Mouse (Mus musculus) embryonic facial prominence, embryonic 15.5 days (tissue): ENCODE results near the gene Mcemp1. TPM values are rescaled to one million over a fixed set of nuclear protein-coding genes. Genes with fewer than 3 reads are reported as not detected.

ENCODE experiments used
- ATAC-seq: fragments of 200-750 bp; cut with Nextera tagmentation; 2 replicates; pipeline ENCODE4 v1.8.0; 2017; ENCODE audit warnings: low read depth, moderate TSS enrichment; ENCODE audit not compliant: insufficient number of reproducible peaks, low FRiP score, low TSS enrichment
- H3K27ac ChIP-seq: fragments of 300-500 bp; sonication (generic); replicated peaks from 2 replicates; pipeline ENCODE4 v1.5.1; 2015; ENCODE audit warnings: mild to moderate bottlenecking, inconsistent platforms
- H3K27me3 ChIP-seq: fragments of 300-500 bp; sonication (generic); 2 replicates; pipeline ENCODE4 v1.6.1; 2015; ENCODE audit warnings: inconsistent platforms
- H3K36me3 ChIP-seq: fragments of 300-500 bp; sonication (generic); 2 replicates; pipeline ENCODE4 v1.6.1; 2015; ENCODE audit warnings: mild to moderate bottlenecking, inconsistent platforms
- H3K4me1 ChIP-seq: fragments of 300-500 bp; sonication (generic); 2 replicates; pipeline ENCODE4 v1.6.1; 2015; ENCODE audit warnings: inconsistent platforms
- H3K4me2 ChIP-seq: fragments of 300-500 bp; sonication (generic); replicated peaks from 2 replicates; pipeline ENCODE4 v1.6.1; 2015; ENCODE audit warnings: mild to moderate bottlenecking, inconsistent platforms
- H3K4me3 ChIP-seq: fragments of 300-500 bp; sonication (generic); replicated peaks from 2 replicates; pipeline ENCODE4 v1.5.1; 2015; ENCODE audit warnings: mild to moderate bottlenecking, inconsistent platforms
- H3K9ac ChIP-seq: fragments of 300-500 bp; sonication (generic); 2 replicates; pipeline ENCODE4 v1.6.1; 2015; ENCODE audit warnings: inconsistent platforms
- H3K9me3 ChIP-seq: fragments of 300-500 bp; sonication (generic); replicated peaks from 2 replicates; pipeline ENCODE4 v1.6.1; 2016; ENCODE audit warnings: inconsistent platforms
- WGBS: fragments of 180-500 bp; shearing (Covaris S2); methylation state at CpG from one replicate; pipeline ENCODE4 v1.1.7; 2015; 5-methylcytosine and 5-hydroxymethylcytosine counted together
- polyA plus RNA-seq: library from polyadenylated mRNA; unstranded; fragments of >200 nt; fragmentation: Nextera tagmentation; extraction: Ambion mirVana; gene quantifications from 2 replicates; pipeline ENCODE4 v1.2.1, GENCODE M21; 2015

The Mcemp1 gene
- polyA plus RNA-seq, 1 experiment from 2014 or later, result 0.28 TPM

DNA sequence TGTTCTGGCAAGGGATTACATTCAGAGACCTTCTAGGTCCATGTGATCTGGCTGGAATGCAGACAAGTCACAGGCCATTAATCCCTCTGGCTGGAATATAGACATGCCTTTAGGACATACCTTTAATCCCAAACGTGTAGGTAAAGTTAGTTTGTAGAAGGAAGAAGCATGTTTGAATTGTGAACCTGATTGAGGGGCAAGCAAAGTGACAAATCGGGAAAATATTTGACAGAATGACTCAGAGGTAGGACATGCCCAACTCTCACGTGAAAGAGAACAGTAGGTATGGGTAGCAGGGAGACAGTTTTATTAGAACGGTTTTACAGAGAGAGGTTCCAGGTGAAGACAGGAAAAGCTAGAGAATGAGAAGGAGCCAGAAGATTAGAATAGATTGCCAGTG lies 18.0 kb upstream of the Mcemp1 start:
- Histone ChIP-seq H3K4me3 (no peak overlapping the region), H3K36me3 (no peaks in the 10 kb centered on the region), H3K9ac (no peak overlapping the region), H3K9me3 (no peaks in the 10 kb centered on the region), H3K27ac (no peak overlapping the region), H3K4me2 (no peak overlapping the region), H3K4me1 (no peaks in the 10 kb centered on the region), H3K27me3 (no peaks in the 10 kb centered on the region)
- no peak for ATAC-seq
- 57% methylated on average over 4 of the region's 4 CpGs for WGBS

GRCm38 (mm10) chr8:3648268-3648667 lies 17.3 kb upstream of the Mcemp1 start:
- no peaks in the 10 kb centered on the region for H3K9me3 ChIP-seq
- H3K27me3 ChIP-seq, result no peaks in the 10 kb centered on the region
- H3K9ac ChIP-seq, result no peak overlapping the region
- ATAC-seq, result no peak
- no peaks in the 10 kb centered on the region for H3K36me3 ChIP-seq
- no peak overlapping the region for H3K4me2 ChIP-seq
- WGBS, result 66% methylated on average over 2 of the region's 2 CpGs
- H3K4me1 ChIP-seq, result no peaks in the 10 kb centered on the region
- no peak overlapping the region for H3K27ac ChIP-seq
- no peak overlapping the region for H3K4me3 ChIP-seq

- no peak overlapping the region for H3K4me2 ChIP-seq
- H3K36me3 ChIP-seq, result no peaks in the 10 kb centered on the region
- WGBS, result 39% methylated on average over 1 of the region's 1 CpGs
- no peaks in the 10 kb centered on the region for H3K4me1 ChIP-seq
- H3K27me3 ChIP-seq, result no peaks in the 10 kb centered on the region
- no peak overlapping the region for H3K9ac ChIP-seq
- no peak overlapping the region for H3K27ac ChIP-seq
- no peaks in the 10 kb centered on the region for H3K9me3 ChIP-seq
- no peak for ATAC-seq
- no peak overlapping the region for H3K4me3 ChIP-seq
These were observed 16.6 kb upstream of the Mcemp1 start for GRCm38 (mm10) chr8:3648990-3649389.

DNA sequence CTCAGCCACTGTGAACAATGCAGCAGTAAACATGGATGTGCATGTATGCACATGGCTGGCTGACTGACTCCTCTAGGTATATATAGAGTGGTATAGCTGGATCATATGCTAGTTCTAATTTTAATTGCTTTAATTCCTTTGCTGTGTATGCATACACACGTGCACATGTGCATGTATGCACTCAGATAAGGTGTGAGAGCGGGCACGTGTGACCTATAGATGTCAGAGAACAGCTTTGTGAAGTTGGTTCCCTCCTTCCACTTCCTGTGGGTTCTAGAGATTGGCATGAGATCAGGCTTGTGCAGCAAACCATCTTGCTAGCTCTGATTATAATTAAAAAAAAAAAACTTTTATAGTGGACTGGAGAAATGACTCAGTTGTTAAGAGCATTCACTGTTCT lies 12.7 kb upstream of the Mcemp1 start:
- Histone ChIP-seq H3K4me2 (no peak overlapping the region), H3K27me3 (no peaks in the 10 kb centered on the region), H3K9me3 (no peaks in the 10 kb centered on the region), H3K9ac (no peak overlapping the region), H3K27ac (no peak overlapping the region), H3K36me3 (no peaks in the 10 kb centered on the region), H3K4me3 (no peak overlapping the region), H3K4me1 (no peaks in the 10 kb centered on the region)
- ATAC-seq, result no peak
- WGBS, result 67% methylated on average over 3 of the region's 3 CpGs

- no peak overlapping the region for H3K4me2 ChIP-seq
- H3K4me3 ChIP-seq, result no peak overlapping the region
- WGBS, result 71% methylated on average over 11 of the region's 11 CpGs
- H3K9ac ChIP-seq, result no peak overlapping the region
- ATAC-seq, result no peak
- no peak overlapping the region for H3K27ac ChIP-seq
- no peaks in the 10 kb centered on the region for H3K27me3 ChIP-seq
- H3K36me3 ChIP-seq, result no peaks in the 10 kb centered on the region
- H3K9me3 ChIP-seq, result no peaks in the 10 kb centered on the region
- H3K4me1 ChIP-seq, result no peaks in the 10 kb centered on the region
These were observed 10.6 kb upstream of the Mcemp1 start for GRCm38 (mm10) chr8:3654726-3655508.

DNA sequence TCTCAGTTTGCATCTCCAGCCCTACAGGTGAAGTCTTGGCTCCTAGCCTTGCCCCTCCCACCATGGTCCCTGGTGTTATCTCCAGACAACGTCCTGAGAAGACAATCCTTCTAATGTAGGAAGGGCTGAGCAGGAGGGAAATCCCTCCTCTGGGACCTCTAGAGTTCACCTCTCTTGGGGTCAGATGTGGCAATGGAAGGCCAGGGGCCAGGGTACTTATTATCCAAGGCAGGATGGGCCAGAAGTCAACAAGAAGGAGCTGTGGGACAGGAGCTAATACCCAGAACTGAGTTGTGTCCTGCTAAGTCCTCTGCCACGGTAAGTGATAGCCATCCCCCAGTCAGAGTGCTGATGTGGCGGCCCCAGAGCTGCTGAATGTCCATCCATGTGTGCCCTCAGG lies 10.0 kb upstream of the Mcemp1 start, which contains the start of gene Retn:
Gene Retn (plus strand): TSS at position 245 of the 400 bp plus-strand sequence.
- Histone ChIP-seq H3K4me1 (no peaks in the 10 kb centered on the region), H3K27me3 (no peaks in the 10 kb centered on the region), H3K9ac (no peak within 1 kb of the TSS), H3K27ac (no peak within 1 kb of the TSS), H3K4me3 (no peak within 1 kb of the TSS), H3K9me3 (no peaks in the 10 kb centered on the region), H3K4me2 (no peak within 1 kb of the TSS), H3K36me3 (no peaks in the 10 kb centered on the region)
- ATAC-seq, result no peak
- 73% methylated on average over 3 of the region's 3 CpGs for WGBS

- ATAC-seq, result no peak
- Histone ChIP-seq H3K36me3 (no peaks in the 10 kb centered on the region), H3K4me1 (no peaks in the 10 kb centered on the region), H3K27ac (no peak overlapping the region), H3K9me3 (no peaks in the 10 kb centered on the region), H3K4me3 (no peak overlapping the region), H3K4me2 (no peak overlapping the region), H3K27me3 (no peaks in the 10 kb centered on the region), H3K9ac (no peak overlapping the region)
- WGBS, result 21% methylated on average over 7 of the region's 7 CpGs
These were observed 8.7 kb upstream of the Mcemp1 start for GRCm38 (mm10) chr8:3656725-3657381.

DNA sequence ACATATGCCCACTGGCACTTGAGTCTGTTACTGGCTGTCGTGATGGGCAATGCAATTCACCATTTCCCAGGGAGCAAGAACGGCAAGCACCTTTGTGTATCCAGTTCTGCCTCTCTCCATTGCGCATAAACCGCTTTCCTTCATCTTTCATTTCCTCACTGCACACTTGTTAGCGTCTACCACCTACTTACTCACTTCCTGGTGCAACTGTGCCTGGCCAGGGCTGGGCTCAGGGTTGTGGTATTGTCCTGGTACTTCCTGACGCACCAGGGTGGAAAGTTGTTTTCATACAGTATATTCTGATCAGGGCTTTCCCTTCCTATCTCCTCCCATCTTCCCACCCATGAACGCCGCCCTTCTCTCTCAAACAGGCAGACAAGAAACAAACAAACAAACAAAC lies 4.7 kb upstream of the Mcemp1 start:
- H3K27ac ChIP-seq, result no peak overlapping the region
- 81% methylated on average over 8 of the region's 8 CpGs for WGBS
- no peaks in the 10 kb centered on the region for H3K4me1 ChIP-seq
- H3K9ac ChIP-seq, result no peak overlapping the region
- H3K4me2 ChIP-seq, result no peak overlapping the region
- no peaks in the 10 kb centered on the region for H3K9me3 ChIP-seq
- no peaks in the 10 kb centered on the region for H3K36me3 ChIP-seq
- H3K27me3 ChIP-seq, result no peaks in the 10 kb centered on the region
- no peak for ATAC-seq
- no peak overlapping the region for H3K4me3 ChIP-seq

GRCm38 (mm10) chr8:3664405-3664804 lies 1.1 kb upstream of the Mcemp1 start:
- Histone ChIP-seq H3K4me1 (no peaks in the 10 kb centered on the region), H3K36me3 (no peaks in the 10 kb centered on the region), H3K9ac (no peak overlapping the region), H3K9me3 (no peaks in the 10 kb centered on the region), H3K4me3 (no peak overlapping the region), H3K27ac (no peak overlapping the region), H3K4me2 (no peak overlapping the region), H3K27me3 (no peaks in the 10 kb centered on the region)
- ATAC-seq, result no peak
- WGBS, result 68% methylated on average over 5 of the region's 5 CpGs

DNA sequence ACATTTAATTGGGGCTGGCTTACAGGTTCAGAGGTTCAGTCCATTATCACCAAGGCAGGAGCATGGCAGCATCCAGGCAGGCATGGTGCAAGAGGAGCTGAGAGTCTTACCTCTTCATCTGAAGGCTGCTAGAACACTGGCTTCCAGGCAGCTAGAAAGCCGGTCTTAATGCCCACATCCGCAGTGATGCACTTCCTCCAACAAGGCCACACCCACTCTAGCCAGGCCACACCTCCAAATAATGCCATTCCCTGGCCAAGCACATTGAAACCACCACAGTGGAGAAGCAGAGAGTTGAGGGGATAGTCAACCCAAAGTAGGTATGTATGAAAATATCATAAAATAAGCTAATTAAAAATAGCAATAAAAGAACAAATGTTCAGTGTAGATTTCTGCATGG lies 4.8 kb downstream of the Mcemp1 start:
- Histone ChIP-seq H3K9me3 (no peaks in the 10 kb centered on the region), H3K36me3 (no peaks in the 10 kb centered on the region), H3K27ac (no peak overlapping the region), H3K27me3 (no peaks in the 10 kb centered on the region), H3K4me3 (no peak overlapping the region), H3K4me2 (no peak overlapping the region), H3K4me1 (peaks cover 10% of the 10 kb centered on the region), H3K9ac (no peak overlapping the region)
- 71% methylated on average over 2 of the region's 2 CpGs for WGBS
- ATAC-seq, result no peak

GRCm38 (mm10) chr8:3671980-3672491 lies 6.5 kb downstream of the Mcemp1 start, which contains the start of gene Fcor:
Gene Fcor, minus strand, starts transcription at chr8:3672362.
- ATAC-seq, result peak; percentile 84
- Histone ChIP-seq H3K36me3 (no peaks in the 10 kb centered on the region), H3K9ac (peak within 1 kb of the TSS; percentile 47), H3K27ac (peak within 1 kb of the TSS; percentile 74), H3K27me3 (no peaks in the 10 kb centered on the region), H3K9me3 (no peaks in the 10 kb centered on the region), H3K4me3 (peak within 1 kb of the TSS; percentile 65), H3K4me2 (peak within 1 kb of the TSS; percentile 72), H3K4me1 (peaks cover 10% of the 10 kb centered on the region)
- under 1% methylated on average over 23 of the region's 23 CpGs for WGBS
